Mouse (Mus musculus) lung, postnatal 10 days (tissue): ENCODE measurements around the gene Slc23a4.

Experiments
- DNase-seq: peaks from one replicate; pipeline ENCODE4 v3.0.0; 2021

Slc23a4 gene

DNA sequence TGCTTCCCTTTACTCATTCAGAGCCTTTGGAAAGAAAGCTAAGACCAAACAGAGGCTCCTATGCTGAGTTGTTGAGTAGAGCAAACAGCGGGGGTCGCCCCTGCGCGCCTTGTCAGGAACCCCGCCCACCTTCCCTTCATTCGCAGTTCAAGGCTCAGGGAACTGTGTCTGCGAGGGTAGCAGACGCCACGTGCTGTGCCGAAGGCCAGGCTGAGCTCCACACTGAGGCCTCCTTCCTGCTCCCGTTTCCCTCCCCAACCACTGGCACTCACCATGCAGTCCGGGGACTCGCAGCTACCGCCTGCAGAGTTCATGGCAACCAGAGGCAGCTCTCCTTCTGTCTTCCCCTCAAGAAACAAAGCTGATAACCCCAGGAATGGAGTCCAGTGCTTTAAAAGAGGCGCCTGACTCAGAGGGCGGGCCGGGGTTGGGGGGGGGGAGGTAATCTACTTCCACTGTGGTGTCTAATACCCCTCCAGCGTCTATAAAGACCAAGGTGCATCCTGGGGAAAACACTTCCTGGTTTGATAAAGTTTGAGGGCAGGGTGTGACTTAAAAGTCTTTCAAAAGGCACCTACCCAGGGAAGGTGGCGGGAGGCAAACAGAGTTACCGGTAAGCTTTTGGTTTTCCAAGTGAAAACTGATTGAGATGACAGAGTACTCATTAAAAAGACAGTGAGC is at the start of gene Slc23a4:
Gene Slc23a4, minus strand, starts transcription at position 324 of the 681 bp plus-strand sequence.
- no peak for DNase-seq

- DNase-seq = no peak
Observed at GRCm38 (mm10) chr6:35033341-35033740, 45.1 kb upstream of the Slc23a4 start.

DNA sequence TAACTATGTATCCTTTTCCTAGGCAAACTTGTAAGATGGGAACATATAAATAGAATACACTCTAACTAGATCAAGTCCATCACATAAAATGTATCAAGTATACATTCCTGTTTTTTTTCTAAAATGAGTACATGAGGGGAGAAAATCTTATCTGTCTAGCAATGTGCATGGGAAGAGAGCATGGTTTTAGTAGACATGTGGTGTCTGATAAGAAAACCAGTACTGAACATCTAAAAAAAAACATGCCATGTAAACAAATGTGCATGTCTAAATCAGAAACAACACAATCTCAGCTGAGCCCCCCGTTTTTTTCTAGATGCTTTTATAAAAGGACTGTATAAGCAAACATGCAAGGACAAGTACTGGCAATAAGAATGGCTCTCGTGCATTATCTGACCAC is 44.5 kb upstream of the Slc23a4 start:
- no peak for DNase-seq

- DNase-seq = no peak
Observed at GRCm38 (mm10) chr6:35030811-35031210, 42.6 kb upstream of the Slc23a4 start.

DNA sequence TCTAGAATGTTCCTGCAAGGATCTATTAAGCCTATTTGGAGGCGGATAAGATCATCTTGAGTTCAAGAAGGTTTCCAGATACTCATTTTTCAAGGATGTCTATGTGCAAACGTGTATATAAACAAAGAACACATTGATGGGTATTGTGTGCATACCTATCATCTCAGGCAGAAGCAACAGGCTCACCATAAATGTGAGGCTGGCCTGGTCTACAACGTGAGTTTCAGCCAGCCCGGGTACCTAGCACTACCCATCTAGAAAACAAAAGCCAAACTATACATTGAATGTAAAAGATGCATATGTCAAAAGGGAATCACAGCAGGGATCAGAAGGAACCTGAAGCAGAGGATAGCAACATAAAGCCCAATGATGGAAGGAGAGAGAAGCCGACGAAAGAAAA is 42.0 kb upstream of the Slc23a4 start:
- DNase-seq = no peak

DNA sequence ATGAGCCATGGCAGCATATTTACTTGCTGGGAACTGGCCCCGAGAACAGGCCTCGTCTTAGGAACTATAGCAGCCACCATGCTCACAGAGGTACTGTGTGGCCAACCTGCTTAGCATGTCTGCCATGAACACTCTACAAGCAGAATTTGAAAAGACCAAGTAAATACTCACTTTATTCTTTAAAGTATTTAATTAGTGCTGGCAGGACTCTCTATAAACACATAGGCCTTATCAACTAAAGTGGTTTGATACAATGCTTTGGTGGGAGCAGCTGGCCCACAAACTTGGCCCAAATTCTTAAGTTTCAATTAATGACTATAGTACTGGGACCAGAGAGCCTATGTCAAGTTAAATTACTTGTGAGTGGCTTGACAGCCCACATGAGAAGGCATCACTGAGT is 39.8 kb upstream of the Slc23a4 start:
- DNase-seq = no peak

- DNase-seq = peak; percentile 25
Observed at GRCm38 (mm10) chr6:35027257-35027656, 39.1 kb upstream of the Slc23a4 start.

- no peak for DNase-seq
Observed at GRCm38 (mm10) chr6:35016624-35017023, 28.4 kb upstream of the Slc23a4 start.

DNA sequence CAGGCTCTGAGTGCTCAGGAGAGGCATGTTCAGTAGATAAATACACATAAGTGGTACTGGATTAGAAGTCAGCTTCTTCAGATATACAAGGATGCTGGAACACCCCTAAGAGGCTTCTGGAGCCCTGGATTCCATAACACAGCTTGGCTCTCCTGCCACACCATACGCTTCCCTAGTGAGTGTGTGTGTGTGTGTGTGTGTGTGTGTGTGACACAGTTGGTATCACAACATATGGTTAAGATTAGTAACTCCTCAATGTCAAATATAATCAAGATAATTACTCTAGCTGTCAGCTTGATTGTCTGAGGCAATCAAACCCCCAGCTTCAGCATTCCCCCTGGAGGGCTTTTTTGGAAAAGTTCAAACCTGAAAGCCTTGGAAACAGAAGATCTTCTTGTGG is 23.7 kb upstream of the Slc23a4 start:
- no peak for DNase-seq

- no peak for DNase-seq
Observed at GRCm38 (mm10) chr6:35010705-35011104, 22.5 kb upstream of the Slc23a4 start.

- peak; percentile 50 for DNase-seq
Observed at GRCm38 (mm10) chr6:35002261-35002669, 14.1 kb upstream of the Slc23a4 start.

GRCm38 (mm10) chr6:34999101-34999500 is 10.9 kb upstream of the Slc23a4 start:
- peak; percentile 58 for DNase-seq

- DNase-seq = no peak
Observed at GRCm38 (mm10) chr6:34996496-34996895, 8.3 kb upstream of the Slc23a4 start.

DNA sequence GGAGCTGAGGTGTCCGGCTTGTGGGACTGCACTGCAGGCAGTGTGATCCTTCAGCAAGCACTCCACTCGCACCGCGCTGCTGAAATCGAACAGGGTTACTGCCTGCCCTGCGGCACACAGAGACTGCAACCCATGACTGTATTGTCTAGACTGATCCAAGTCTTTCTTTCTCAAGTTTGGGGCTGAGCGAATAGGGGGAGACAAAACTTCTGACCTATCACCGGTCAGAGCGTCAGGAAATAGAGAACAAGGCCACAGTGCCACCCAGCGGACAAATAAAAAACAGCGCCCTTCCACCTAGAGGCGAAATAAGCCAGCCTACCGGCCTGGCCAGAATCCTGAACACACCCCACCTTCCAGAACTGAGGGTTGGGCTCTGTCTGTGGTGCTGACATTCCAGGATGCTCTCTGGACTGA is 7.1 kb upstream of the Slc23a4 start:
- peak; percentile 91 for DNase-seq

GRCm38 (mm10) chr6:34994692-34995091 is 6.5 kb upstream of the Slc23a4 start:
- DNase-seq = peak; percentile 33

- no peak for DNase-seq
Observed at GRCm38 (mm10) chr6:34989263-34989662, 1.1 kb upstream of the Slc23a4 start.

DNA sequence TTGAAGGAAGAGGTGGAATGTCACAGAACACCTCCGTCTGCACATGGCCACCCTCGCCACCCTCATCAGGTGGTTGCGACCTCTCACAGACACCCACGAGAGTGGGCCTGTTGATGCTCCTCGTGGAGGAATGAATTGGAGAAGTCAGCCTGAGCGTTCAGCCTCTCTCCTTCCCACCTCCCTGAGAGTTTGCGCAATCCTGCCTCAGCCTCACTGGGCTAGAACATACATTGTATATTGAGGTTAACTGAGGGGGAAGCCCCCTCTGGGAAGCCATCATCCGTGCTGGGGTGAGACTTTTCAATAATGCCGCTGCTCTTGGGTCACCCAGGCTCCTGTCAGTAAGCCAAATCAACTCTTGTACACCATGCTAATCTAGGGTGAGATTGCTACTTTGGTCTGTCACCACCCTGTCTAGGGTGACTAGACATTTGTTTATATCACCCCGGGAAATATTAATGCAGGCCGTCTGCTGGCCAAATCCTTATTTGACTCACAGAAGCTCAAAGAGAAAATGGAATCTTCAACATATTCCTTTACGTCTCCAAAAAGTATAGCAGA is 1.0 kb downstream of the Slc23a4 start:
- DNase-seq = no peak

- no peak for DNase-seq
Observed at GRCm38 (mm10) chr6:34980661-34981060, 7.5 kb downstream of the Slc23a4 start.

GRCm38 (mm10) chr6:34979291-34979690 is 8.9 kb downstream of the Slc23a4 start:
- DNase-seq = no peak

DNA sequence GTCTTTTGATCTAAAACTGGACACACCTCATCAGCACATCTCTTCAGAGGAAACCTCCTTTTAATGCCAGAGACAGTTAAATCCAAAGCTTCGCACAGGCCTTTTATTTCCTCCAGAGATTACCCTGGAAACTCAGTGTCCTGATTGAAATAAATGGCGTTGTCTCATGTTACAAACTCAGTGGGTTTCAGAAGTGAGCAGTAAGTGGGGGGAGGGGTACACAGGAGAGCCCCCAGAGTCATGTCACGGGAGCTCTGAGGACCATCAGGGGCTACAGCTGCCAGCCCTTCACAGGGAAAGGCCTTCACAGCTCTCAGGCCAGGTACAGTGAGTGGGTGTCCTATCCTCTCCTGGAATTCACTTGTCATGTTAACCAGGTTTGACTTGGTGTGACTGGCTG is 17.0 kb downstream of the Slc23a4 start:
- no peak for DNase-seq

GRCm38 (mm10) chr6:34965819-34966539 is 22.2 kb downstream of the Slc23a4 start:
- DNase-seq = no peak

- no peak for DNase-seq
Observed at GRCm38 (mm10) chr6:34964550-34964949, 23.7 kb downstream of the Slc23a4 start.

- no peak for DNase-seq
Observed at GRCm38 (mm10) chr6:34959131-34959530, 29.1 kb downstream of the Slc23a4 start.

DNA sequence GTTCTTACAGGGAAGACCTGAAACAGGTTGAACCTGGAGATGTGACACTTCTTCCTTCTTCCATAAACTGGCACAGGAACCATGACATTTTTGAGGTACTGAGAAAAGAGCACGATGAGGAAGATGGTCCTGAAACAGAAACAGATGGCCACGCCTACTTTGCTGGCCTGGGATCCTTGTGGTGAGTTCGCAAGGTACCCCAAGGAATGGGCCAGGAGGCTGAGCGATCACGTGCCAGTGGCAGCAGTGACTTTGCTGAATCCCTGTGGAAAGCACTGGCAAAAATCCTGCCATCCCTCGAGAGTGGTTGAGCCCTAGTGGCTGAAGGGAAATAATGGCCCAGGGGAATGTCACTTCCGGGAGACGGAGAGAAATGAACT is 32.4 kb downstream of the Slc23a4 start:
- DNase-seq = no peak
